Mouse (Mus musculus): ENCODE measurements around the gene Slc30a1.

Slc30a1 gene

GRCm38 (mm10) chr1:191896806-191897552 lies 9.6 kb upstream of the Slc30a1 start:
- no peak for DNase-seq

- peak in 1 of 2 experiments; percentile 25 for DNase-seq
Observed at GRCm38 (mm10) chr1:191905637-191906533, 682 bp upstream of the Slc30a1 start.

GRCm38 (mm10) chr1:191907431-191907810 lies 854 bp downstream of the Slc30a1 start:
- peak; percentile 91 to 93 for DNase-seq

DNA sequence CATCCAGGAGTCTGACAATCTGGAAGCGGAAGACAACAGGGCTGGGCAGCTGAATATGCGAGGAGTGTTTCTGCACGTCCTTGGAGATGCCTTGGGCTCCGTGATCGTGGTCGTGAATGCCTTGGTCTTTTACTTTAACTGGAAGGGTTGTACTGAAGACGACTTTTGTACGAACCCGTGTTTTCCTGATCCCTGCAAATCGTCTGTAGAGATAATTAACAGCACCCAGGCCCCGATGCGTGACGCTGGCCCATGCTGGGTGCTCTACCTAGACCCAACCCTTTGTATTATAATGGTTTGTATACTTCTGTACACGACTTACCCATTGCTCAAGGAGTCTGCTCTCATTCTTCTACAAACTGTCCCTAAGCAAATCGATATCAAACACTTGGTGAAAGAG lies 2.3 kb downstream of the Slc30a1 start:
- DNase-seq: no peak

- DNase-seq: no peak
Observed at GRCm38 (mm10) chr1:191909316-191909715, 2.7 kb downstream of the Slc30a1 start.

GRCm38 (mm10) chr1:191910646-191911045 lies 4.1 kb downstream of the Slc30a1 start:
- no peak for DNase-seq

DNA sequence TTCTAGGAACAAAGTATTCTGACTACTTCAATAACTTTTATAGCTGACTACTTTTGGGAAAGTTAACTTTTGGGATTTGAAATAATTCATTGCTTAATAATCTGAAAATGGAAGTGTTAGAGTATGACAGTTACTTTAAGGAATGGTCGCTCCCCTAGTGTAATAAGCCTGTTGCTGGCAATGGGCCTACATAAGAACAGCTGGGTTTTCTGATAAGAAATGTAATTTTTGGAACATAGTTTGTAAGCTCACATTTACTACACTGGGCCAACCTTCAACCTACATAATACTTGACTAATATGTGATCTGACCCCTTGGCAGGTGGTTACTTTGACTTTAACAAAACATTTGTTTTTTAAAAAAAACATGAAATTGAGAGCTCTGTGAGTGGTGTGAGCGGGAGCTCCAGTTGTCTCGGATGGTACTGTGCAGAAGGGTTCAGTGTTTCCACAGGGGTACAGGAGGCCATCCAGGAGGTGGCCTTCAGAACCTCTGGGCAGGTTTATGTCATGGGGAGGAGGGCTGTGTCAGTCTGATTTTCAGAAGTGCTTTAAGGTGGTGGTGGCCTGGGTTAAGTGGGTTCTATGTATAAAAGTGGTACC lies 4.6 kb downstream of the Slc30a1 start:
- DNase-seq: no peak

DNA sequence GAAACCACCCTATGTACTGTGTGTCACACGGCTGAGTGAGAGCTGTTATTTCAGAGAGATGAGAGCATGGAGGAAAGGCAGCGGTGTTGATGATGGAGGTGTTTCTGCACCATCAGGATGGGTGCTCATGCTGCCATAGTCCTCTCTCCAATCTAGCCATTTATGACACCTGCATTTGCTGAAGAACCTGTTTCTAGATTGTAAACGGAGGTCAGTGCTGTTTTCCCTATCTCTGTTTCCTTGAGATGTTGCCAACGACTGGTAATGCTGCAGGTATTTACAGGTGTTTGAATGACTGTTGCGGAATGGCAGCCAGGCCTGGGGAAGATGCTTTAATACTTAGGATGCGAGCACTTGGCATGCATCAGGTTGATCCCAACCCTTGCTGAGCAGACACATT lies 8.1 kb downstream of the Slc30a1 start:
- no peak for DNase-seq

DNA sequence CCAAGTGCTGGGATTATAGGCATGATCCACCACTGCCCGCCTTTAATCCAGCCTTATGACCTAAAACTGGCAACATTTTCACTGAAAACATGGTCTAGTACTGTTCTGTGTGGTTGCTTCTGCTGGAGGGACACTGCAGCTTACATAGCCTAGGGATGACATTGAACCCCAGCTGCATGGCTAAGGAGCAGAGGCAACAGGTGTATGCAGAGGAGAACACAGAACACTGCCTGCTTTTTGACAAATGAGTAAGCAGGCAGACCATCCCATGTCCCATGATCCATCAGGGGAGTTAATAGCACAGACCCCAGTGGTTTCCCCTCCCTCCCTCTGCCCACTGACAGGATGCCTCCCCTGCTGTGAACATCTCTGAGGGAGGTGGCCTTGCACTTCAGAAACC lies 9.0 kb downstream of the Slc30a1 start:
- DNase-seq: no peak

GRCm38 (mm10) chr1:191916876-191917275 lies 10.3 kb downstream of the Slc30a1 start:
- no peak for DNase-seq

DNA sequence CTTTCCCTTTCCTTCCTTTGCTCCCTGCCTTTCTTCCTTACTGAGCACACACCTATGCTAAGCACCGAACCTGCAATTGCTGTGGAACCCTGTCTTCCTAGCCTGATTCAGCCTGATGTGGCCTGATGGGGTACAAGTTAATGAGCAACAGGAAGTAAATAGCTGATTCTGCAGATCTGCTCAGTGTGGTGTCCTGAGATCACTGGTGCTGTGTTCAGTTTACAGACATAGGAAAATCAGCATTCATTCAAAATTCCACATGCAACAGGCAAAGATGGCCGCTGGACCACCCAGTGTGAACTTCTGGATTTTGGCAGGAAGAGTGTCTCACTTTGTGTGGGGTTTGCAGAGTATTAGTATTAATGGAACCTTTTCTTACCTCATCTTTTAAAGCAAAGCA lies 12.8 kb downstream of the Slc30a1 start:
- no peak for DNase-seq

- no peak for DNase-seq
Observed at GRCm38 (mm10) chr1:191921701-191922100, 15.1 kb downstream of the Slc30a1 start.

- no peak for DNase-seq
Observed at GRCm38 (mm10) chr1:191925496-191925895, 18.9 kb downstream of the Slc30a1 start.

DNA sequence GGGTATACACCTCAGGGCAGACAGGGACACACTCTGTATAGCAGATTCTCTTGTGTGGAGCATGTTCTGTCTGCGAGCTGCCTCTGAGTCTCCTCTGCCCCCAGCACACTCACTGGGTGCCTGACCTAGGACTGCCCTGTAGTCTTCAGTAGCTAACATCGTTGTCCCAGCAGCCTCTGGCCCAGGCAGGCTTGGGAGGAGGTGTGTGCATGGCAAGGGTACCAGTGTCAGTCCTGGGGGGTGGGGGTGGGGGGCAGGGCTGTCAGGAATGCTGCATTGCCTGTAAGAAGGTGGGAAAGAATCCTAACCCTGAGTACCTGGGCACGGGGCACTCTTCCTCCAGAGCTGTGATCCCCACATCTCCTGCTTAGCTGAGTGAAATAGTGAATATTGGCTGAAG lies 20.1 kb downstream of the Slc30a1 start:
- no peak for DNase-seq

DNA sequence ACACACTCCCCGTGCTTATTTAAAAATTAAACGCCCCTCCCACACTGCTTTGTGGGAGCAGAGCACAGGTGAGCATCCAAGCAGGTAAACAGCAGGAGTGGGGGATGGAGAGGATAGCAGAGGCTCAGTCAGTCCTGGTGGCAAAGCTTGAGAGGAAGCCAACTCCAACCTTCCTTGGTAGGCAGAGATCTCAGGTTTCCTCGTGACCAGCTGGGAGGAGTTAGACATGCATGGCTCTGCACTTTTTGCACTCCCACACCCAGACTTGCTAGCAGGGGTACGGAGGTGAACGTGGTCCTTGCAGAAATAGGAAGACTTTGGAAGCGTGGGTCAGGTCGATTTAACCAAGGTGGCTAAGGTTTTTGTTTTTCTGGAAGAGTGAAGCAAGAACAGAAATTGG lies 21.8 kb downstream of the Slc30a1 start:
- no peak for DNase-seq

DNA sequence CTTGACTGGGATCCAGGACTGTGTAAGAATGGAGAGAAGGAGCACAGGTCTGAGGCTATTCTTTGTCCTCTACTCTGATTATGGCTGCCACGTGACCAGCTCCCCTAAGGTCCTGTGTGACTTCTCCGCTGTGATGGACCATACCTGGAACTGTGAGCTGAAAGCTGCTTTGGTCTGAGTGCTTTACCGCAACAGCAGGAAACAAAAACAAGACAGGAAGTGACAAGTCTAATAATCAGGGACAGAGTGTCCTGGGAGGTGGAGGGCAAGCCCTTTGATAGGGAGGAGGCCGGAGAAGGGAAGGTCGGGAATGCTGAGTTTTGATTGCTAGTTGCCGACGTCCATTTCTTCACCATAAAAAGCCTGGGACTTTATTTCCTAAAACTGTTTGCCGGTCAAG lies 22.5 kb downstream of the Slc30a1 start:
- no peak for DNase-seq

GRCm38 (mm10) chr1:191929897-191930524 lies 23.4 kb downstream of the Slc30a1 start:
- DNase-seq: no peak

DNA sequence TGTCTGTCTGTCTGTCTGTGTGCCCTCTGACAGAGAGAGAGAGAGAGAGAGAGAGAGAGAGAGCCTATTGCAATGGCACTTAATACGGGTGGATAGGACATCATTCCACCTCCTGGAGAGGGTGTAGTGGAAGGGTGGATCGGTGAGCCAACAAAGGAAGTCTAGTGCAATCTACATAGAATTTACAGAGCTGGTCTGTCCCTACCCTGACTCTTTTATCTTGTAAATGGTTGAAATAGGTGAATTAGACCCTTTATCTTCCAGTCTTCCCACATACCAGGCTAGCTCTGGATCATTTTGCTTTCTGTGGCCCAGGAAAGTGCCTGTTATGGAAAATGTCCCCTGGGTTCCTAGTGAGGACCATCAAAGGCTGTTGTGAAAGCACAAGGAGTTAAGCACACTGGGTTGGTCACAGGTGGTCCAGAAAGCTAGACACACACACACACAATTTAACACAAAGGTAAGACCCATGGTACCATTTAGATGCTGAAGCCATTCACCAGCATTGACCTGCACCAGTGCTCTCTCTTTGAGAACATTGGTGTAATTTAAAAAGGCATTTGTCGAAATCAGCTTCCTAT lies 24.0 kb downstream of the Slc30a1 start:
- no peak for DNase-seq

DNA sequence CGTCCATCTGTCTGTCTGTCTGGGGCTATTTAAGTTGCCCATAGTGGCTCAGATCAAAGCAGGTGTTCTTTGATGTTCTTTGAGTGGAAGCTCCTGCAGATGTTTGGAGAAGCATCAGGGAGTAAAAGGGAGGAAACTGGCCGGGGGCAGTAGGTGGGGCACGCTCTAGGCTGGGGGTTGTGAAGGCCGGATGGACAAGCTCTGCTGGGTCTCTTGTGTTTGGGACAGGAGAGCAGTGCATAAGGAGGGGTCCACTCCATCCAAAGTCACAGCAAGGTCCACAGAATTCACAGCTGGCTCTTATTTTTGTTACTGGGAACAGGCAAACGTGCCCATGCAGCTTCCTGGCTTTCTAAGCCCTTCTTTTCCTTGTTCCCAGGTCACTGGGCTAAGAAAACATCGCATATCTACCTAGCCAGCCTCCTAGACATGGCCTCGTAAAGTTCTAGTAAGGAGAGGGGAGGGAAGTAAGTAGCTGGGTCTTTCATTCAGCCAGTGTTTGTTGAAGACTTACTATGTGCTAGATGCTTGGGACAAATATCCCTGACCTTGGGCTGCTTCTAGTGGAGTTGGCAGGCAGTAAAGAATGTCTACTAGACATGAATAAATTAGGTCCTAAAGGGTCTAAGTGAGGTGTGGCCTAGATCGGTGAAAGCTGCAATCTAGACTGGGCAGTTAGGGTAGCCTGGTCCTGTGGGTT lies 25.9 kb downstream of the Slc30a1 start:
- no peak for DNase-seq

DNA sequence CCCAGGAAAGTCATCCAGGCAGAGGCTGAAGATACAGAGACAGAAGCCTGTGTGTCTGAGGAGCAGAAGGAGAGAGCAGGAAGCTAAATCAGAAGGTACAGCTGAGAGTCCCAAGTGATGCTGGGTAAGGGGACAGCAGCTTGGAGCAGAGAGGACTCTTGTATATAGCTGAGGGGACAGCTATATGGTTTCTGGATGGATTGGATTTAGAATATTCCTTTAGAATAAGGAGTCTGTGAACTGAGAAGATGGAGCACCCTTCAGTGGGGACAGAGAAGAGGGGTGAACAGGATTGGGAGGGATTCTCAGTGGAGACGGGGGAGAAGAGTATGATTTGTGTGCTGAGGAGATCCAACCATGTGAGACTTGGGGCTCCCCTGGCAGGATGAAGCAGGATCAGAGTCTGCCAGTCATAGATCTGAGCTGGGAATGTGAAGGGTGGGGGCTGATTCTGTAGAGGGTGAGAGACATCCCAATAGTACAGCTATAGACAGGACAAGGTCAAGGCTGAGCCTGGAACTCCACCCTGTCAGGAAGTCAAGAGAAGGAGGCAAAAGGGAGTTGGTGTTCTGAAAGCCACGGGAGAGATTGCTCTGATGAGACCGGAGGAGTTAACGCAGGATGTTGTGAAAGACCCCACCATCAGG lies 26.5 kb downstream of the Slc30a1 start:
- DNase-seq: no peak

- no peak for DNase-seq
Observed at GRCm38 (mm10) chr1:191943638-191944037, 37.1 kb downstream of the Slc30a1 start.

GRCm38 (mm10) chr1:191945341-191945740 lies 38.8 kb downstream of the Slc30a1 start:
- no peak for DNase-seq
